Mouse (Mus musculus): ENCODE measurements around the gene Selenon.

DNA sequence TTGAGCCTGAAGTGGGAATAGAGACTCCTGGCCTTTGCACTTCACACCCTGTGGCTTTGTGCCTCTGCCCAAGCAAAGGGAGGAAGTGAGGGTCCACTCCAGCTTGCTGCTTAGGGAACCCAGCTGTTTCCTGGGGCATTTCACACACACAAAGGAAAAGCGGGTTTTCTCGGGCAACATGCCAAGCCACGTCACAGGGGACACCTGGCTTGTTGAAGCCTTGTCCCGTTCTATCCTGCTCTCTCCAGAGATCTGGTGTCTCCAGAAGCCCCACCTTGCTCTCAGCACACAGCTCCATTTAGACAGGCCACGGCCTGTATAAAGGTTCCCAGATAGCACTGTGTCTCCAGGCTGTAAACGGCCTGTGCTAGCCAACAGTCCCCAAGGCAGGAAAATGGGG is 60.2 kb downstream of the Selenon start:
- TF ChIP-seq CTCF (IDR thresholded peaks at IDR 0.05; ENCODE audit: insufficient read depth, low read depth, low read length) (no peak), POLR2A (IDR thresholded peaks at IDR 0.05; ENCODE audit: insufficient read depth, low read depth, low read length) (no peak)

Measured in olfactory bulb, adult 2 months (tissue).